Mouse (Mus musculus) midbrain, postnatal 0 days (tissue): ENCODE data around the gene Tmeff1. TPM values are rescaled to one million over a fixed set of nuclear protein-coding genes. Genes with fewer than 3 reads are reported as not detected.
A peak's percentile ranks its signal among the peaks of the same experiment; 100 is the strongest.

Source experiments
- ATAC-seq: fragments of 200-750 bp; cut with Nextera tagmentation; 2 replicates; pipeline ENCODE4 v1.8.0; 2017; ENCODE audit warnings: moderate number of reproducible peaks, mild to moderate bottlenecking, moderate TSS enrichment, moderate library complexity; ENCODE audit not compliant: low FRiP score
- DNase-seq: peaks from one replicate; pipeline ENCODE4 v3.0.0-alpha.2; 2015; ENCODE audit warnings: low spot score
- H3K27ac ChIP-seq: fragments of 300-500 bp; sonication (generic); 2 replicates; pipeline ENCODE4 v1.5.1; 2014; ENCODE audit warnings: low read depth, mild to moderate bottlenecking, low read length, mixed read lengths
- H3K27me3 ChIP-seq: fragments of 300-500 bp; sonication (generic); 2 replicates; pipeline ENCODE4 v1.6.1; 2014; ENCODE audit warnings: low read length, control low read depth, mixed read lengths; ENCODE audit not compliant: insufficient read depth
- H3K36me3 ChIP-seq: fragments of 300-500 bp; sonication (generic); 2 replicates; pipeline ENCODE4 v1.6.1; 2014; ENCODE audit warnings: low read length, control low read depth, mixed read lengths; ENCODE audit not compliant: insufficient read depth
- H3K4me1 ChIP-seq: fragments of 300-500 bp; sonication (generic); 2 replicates; pipeline ENCODE4 v1.6.1; 2014; ENCODE audit warnings: mild to moderate bottlenecking, control low read depth, antibody characterized with exemption, low read length, mixed read lengths; ENCODE audit not compliant: insufficient read depth
- H3K4me2 ChIP-seq: fragments of 300-500 bp; sonication (generic); 2 replicates; pipeline ENCODE4 v1.6.1; 2014; ENCODE audit warnings: low read depth, mild to moderate bottlenecking, low read length, mixed read lengths; ENCODE audit not compliant: poor library complexity, severe bottlenecking
- H3K4me3 ChIP-seq: fragments of 300-500 bp; sonication (generic); 2 replicates; pipeline ENCODE4 v1.5.1; 2014; ENCODE audit warnings: low read depth, mild to moderate bottlenecking, low read length, moderate library complexity
- H3K9ac ChIP-seq: fragments of 300-500 bp; sonication (generic); replicated peaks from 2 replicates; pipeline ENCODE4 v1.6.1; 2014; ENCODE audit warnings: mild to moderate bottlenecking, low read length, moderate library complexity, mixed read lengths; ENCODE audit not compliant: poor library complexity, severe bottlenecking
- H3K9me3 ChIP-seq: fragments of 300-500 bp; sonication (generic); 2 replicates; pipeline ENCODE4 v1.6.1; 2016; ENCODE audit warnings: low read length, control low read depth
- CTCF ChIP-seq: IDR thresholded peaks from 2 replicates; pipeline ENCODE4 v1.5.1; 2016; ENCODE audit warnings: antibody characterized with exemption, mild to moderate bottlenecking
- WGBS: fragments of 180-500 bp; shearing (Covaris S2); extraction: QIAGEN DNeasy Blood & Tissue Kit; methylation state at CpG from one replicate; pipeline ENCODE4 v1.1.7; 2014; 5-methylcytosine and 5-hydroxymethylcytosine counted together
- polyA plus RNA-seq: library from polyadenylated mRNA; unstranded; fragments of >200 nt; fragmentation: Nextera tagmentation; extraction: Ambion mirVana; gene quantifications from 2 replicates; pipeline ENCODE4 v1.2.1, GENCODE M21; 2015
- total RNA-seq: library from RNA; depleted of rRNA; stranded (reverse); fragments of >200 nt; gene quantifications from 2 replicates; pipeline ENCODE4 v1.2.3, GENCODE M21; 2014; rRNA removed

Gene Tmeff1
- total and polyA plus RNA-seq, 2 experiments from 2014 or later = 228 to 320 TPM

- Histone ChIP-seq H3K27ac (no peak overlapping the region), H3K4me1 (no peaks in the 10 kb centered on the region), H3K27me3 (no peaks in the 10 kb centered on the region), H3K36me3 (no peaks in the 10 kb centered on the region), H3K9me3 (no peaks in the 10 kb centered on the region), H3K4me3 (no peak overlapping the region), H3K4me2 (no peak overlapping the region), H3K9ac (no peak overlapping the region)
- TF ChIP-seq CTCF = peak; percentile 92
- peak; percentile 66 for ATAC-seq
- peak; percentile 90 for DNase-seq
- 35% methylated on average over 7 of the region's 7 CpGs for WGBS
These were observed 106.9 kb downstream of the Tmeff1 start for GRCm38 (mm10) chr4:48691793-48692437.

DNA sequence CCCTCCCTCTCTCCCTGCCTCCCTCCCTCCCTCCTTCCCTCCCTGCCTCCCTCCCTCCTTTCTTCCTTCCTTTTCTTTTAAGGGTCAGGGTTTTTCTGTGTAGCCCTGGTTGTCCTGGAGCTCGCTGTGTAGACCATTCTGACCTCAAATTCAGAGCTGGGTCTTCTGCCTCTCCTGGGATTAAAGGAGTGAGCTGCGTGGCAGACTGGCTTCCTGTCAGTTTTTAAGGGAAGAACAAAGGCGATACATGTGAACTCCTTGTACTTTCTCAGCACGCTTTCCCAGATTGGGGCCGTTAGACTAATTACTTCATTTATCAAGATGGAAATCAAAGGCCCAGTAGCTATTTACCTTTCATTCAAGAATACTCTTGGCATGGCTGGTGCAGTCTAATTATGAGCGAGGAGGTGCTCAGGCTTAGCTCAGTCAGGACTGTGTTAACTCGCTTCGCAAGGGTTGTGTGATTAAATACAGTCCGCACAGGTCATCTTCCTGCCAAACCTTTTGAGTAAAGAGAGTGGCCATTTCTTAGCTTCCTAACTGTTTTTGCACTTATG, 107.8 kb downstream of the Tmeff1 start:
- Histone ChIP-seq H3K36me3 (no peaks in the 10 kb centered on the region), H3K27ac (no peak overlapping the region), H3K27me3 (no peaks in the 10 kb centered on the region), H3K4me2 (no peak overlapping the region), H3K9me3 (no peaks in the 10 kb centered on the region), H3K9ac (no peak overlapping the region), H3K4me3 (no peak overlapping the region), H3K4me1 (no peaks in the 10 kb centered on the region)
- WGBS = 47% methylated on average over 9 of the region's 9 CpGs
- no peak for TF ChIP-seq CTCF
- ATAC-seq = no peak
- no peak for DNase-seq

DNA sequence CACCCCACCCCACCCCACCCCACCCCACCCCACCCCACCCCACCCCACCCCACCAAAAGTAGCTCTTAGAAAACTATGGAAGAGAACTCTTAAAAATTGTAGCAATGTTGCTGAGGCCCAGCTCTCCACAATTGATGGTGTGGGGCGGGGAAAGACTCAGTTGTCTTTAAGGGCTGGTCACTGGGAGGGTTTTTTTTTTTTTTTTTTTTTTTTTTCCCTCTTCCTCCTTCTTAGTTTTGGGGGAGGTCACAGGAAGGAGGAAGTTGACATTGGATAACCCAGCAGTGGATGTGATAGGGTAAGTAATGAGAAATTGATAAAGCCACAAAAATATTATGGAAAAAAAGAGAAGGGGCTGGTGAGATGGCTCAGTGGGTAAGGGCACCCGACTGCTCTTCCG, 111.7 kb downstream of the Tmeff1 start:
- WGBS = 90% methylated on average over 3 of the region's 3 CpGs
- TF ChIP-seq CTCF = no peak
- no peak overlapping the region for H3K4me2 ChIP-seq
- no peaks in the 10 kb centered on the region for H3K27me3 ChIP-seq
- ATAC-seq = no peak
- no peaks in the 10 kb centered on the region for H3K36me3 ChIP-seq
- H3K9ac ChIP-seq = no peak overlapping the region
- no peaks in the 10 kb centered on the region for H3K9me3 ChIP-seq
- no peak overlapping the region for H3K4me3 ChIP-seq
- H3K27ac ChIP-seq = no peak overlapping the region
- no peak for DNase-seq
- no peaks in the 10 kb centered on the region for H3K4me1 ChIP-seq

GRCm38 (mm10) chr4:48697302-48697701, 112.3 kb downstream of the Tmeff1 start:
- H3K9ac ChIP-seq = no peak overlapping the region
- no peak overlapping the region for H3K4me2 ChIP-seq
- no peak for TF ChIP-seq CTCF
- ATAC-seq (no peak), DNase-seq (no peak)
- H3K4me3 ChIP-seq = no peak overlapping the region
- H3K27me3 ChIP-seq = no peaks in the 10 kb centered on the region
- no peaks in the 10 kb centered on the region for H3K9me3 ChIP-seq
- no peaks in the 10 kb centered on the region for H3K4me1 ChIP-seq
- no peaks in the 10 kb centered on the region for H3K36me3 ChIP-seq
- H3K27ac ChIP-seq = no peak overlapping the region
- WGBS = 54% methylated on average over 11 of the region's 11 CpGs

Other genes starting within 250 kb of the Tmeff1 start
- gene Tex10, start 111.7 kb upstream of the Tmeff1 start, total RNA-seq = 23.0 and 44.0 TPM in 2 replicates
- 21.1 and 21.3 TPM in 2 replicates for gene Tex10, start 111.7 kb upstream of the Tmeff1 start, polyA plus RNA-seq
- gene Msantd3, start 45.2 kb upstream of the Tmeff1 start, total RNA-seq = 30.3 and 36.4 TPM in 2 replicates
- 26.0 and 27.0 TPM in 2 replicates for gene Msantd3, start 45.2 kb upstream of the Tmeff1 start, polyA plus RNA-seq
- 0.76 and 1.4 TPM in 2 replicates for gene Cavin4, start 78.3 kb downstream of the Tmeff1 start, total RNA-seq
- 0.79 and 1.0 TPM in 2 replicates for gene Cavin4, start 78.3 kb downstream of the Tmeff1 start, polyA plus RNA-seq